Mouse (Mus musculus): Measurements from ENCODE around the gene Nadk. TPM values are rescaled to one million over a fixed set of nuclear protein-coding genes. Genes with fewer than 3 reads are reported as not detected.

Nadk gene
- polyA plus RNA-seq, 1 experiment from 2014 or later, result 75.2 TPM

DNA sequence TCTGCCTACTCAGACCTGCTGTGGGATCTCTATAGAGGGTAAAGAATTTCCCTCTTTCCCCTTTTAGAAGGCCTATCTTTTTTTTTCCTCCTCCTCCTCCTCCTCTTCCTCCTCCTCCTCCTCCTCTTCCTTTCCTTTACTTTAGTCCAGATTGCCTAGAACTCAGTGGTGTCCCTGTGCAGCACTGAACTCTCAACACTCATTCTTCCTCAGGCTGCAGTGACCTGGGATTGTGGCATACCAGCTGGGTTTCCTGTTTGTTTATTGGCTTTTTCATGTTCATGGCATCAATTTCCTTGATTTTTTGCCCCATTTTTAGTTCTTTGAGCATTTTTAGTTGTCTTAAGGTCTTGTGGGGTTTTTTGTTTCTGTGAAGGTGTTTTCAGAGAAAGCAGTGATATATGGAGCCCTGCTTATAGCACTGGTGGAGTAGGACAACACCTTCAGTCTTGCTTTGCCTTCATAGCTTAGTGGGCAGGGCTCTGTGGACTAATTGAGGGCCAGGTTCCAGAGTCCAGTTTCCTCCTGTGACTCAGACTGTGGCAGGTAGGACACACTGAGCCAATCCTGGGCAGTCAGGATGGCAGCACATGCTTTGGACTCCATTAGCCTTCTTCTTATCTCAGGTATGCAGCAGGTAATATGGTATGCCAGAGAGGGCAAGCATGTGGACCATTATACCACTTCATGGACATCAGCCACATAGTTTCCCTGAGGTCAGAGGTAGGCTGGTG, 73.8 kb downstream of the Nadk start:
- no peak overlapping the region for H3K4me2 ChIP-seq (replicated peaks; ENCODE audit: low read depth)
- peak; percentile 68 for DNase-seq (ENCODE audit: low spot score)
- peak overlapping the region; percentile 58 for H3K27ac ChIP-seq (replicated peaks)
- no peaks in the 10 kb centered on the region for H3K27me3 ChIP-seq (ENCODE audit: control insufficient read depth, insufficient read depth, low read length)
- H3K4me3 ChIP-seq (ENCODE audit: low read depth, low read length), result no peak overlapping the region
- no peaks in the 10 kb centered on the region for H3K4me1 ChIP-seq (replicated peaks; ENCODE audit: control insufficient read depth, insufficient read depth)
- H3K36me3 ChIP-seq (ENCODE audit: control insufficient read depth, insufficient read depth, low read length), result peaks cover 40% of the 10 kb centered on the region
- H3K9ac ChIP-seq (ENCODE audit: low read length), result no peak overlapping the region
- H3K9me3 ChIP-seq (ENCODE audit: control insufficient read depth, low read length), result no peaks in the 10 kb centered on the region
- TF ChIP-seq CTCF (IDR thresholded peaks at IDR 0.05; ENCODE audit: low read depth), result no peak
- no peak for TF ChIP-seq EP300 (optimal IDR thresholded peaks at IDR 0.05)
- ATAC-seq (ENCODE audit: low FRiP score, low TSS enrichment), result peak; percentile 99

Other genes with a start within 250 kb of the Nadk start
- 11.3 and 13.3 TPM in 2 replicates for gene Prkcz, start 201.0 kb upstream of the Nadk start, polyA plus RNA-seq (2015; fragmentation: Nextera tagmentation; extraction: Ambion mirVana)
- 0.05 TPM in 1 of 2 replicates, not detected in the other for gene Gabrd, start 164.3 kb upstream of the Nadk start, polyA plus RNA-seq (2015; fragmentation: Nextera tagmentation; extraction: Ambion mirVana)
- gene Cfap74, start 153.2 kb upstream of the Nadk start, polyA plus RNA-seq (2015; fragmentation: Nextera tagmentation; extraction: Ambion mirVana), result 0.34 and 0.79 TPM in 2 replicates
- 0.21 TPM in 1 of 2 replicates, not detected in the other for gene Tmem52, start 93.3 kb upstream of the Nadk start, polyA plus RNA-seq (2015; fragmentation: Nextera tagmentation; extraction: Ambion mirVana)
- 263 and 272 TPM in 2 replicates for gene Gnb1, start 71.0 kb upstream of the Nadk start, polyA plus RNA-seq (2015; fragmentation: Nextera tagmentation; extraction: Ambion mirVana)
- gene Slc35e2, start 39.0 kb downstream of the Nadk start, polyA plus RNA-seq (2015; fragmentation: Nextera tagmentation; extraction: Ambion mirVana), result 3.2 and 3.8 TPM in 2 replicates
- gene Cdk11b, start 62.5 kb downstream of the Nadk start, polyA plus RNA-seq (2015; fragmentation: Nextera tagmentation; extraction: Ambion mirVana), result 39.5 and 46.9 TPM in 2 replicates
- not detected in 2 replicates for gene Gm10563, start 83.0 kb downstream of the Nadk start, polyA plus RNA-seq (2015; fragmentation: Nextera tagmentation; extraction: Ambion mirVana)
- gene Mmp23, start 91.0 kb downstream of the Nadk start, polyA plus RNA-seq (2015; fragmentation: Nextera tagmentation; extraction: Ambion mirVana), result 87.9 and 89.3 TPM in 2 replicates
- gene Mib2, start 106.8 kb downstream of the Nadk start, polyA plus RNA-seq (2015; fragmentation: Nextera tagmentation; extraction: Ambion mirVana), result 10.5 and 11.0 TPM in 2 replicates
- gene Fndc10, start 132.0 kb downstream of the Nadk start, polyA plus RNA-seq (2015; fragmentation: Nextera tagmentation; extraction: Ambion mirVana), result 9.6 and 11.0 TPM in 2 replicates
- 152 and 153 TPM in 2 replicates for gene Ssu72, start 142.4 kb downstream of the Nadk start, polyA plus RNA-seq (2015; fragmentation: Nextera tagmentation; extraction: Ambion mirVana)
- 0.39 and 0.45 TPM in 2 replicates for gene Tmem240, start 172.4 kb downstream of the Nadk start, polyA plus RNA-seq (2015; fragmentation: Nextera tagmentation; extraction: Ambion mirVana)
- 48.8 and 55.1 TPM in 2 replicates for gene Atad3a, start 198.7 kb downstream of the Nadk start, polyA plus RNA-seq (2015; fragmentation: Nextera tagmentation; extraction: Ambion mirVana)
- 30.0 and 32.3 TPM in 2 replicates for gene Vwa1, start 212.3 kb downstream of the Nadk start, polyA plus RNA-seq (2015; fragmentation: Nextera tagmentation; extraction: Ambion mirVana)
- gene Tmem88b, start 223.5 kb downstream of the Nadk start, polyA plus RNA-seq (2015; fragmentation: Nextera tagmentation; extraction: Ambion mirVana), result 0.13 and 0.27 TPM in 2 replicates
- gene Ankrd65, start 228.1 kb downstream of the Nadk start, polyA plus RNA-seq (2015; fragmentation: Nextera tagmentation; extraction: Ambion mirVana), result 0.10 and 0.13 TPM in 2 replicates
- gene Mrpl20, start 240.5 kb downstream of the Nadk start, polyA plus RNA-seq (2015; fragmentation: Nextera tagmentation; extraction: Ambion mirVana), result 230 and 240 TPM in 2 replicates

Measured in stomach, postnatal 0 days (tissue).